Mouse (Mus musculus) CH12.LX (cell line): ENCODE measurements around the gene B4galnt3. TPM values are rescaled to one million over a fixed set of nuclear protein-coding genes. Genes with fewer than 3 reads are reported as not detected.
A peak's percentile ranks its signal among the peaks of the same experiment; 100 is the strongest.

ENCODE experiments used
- DNase-seq: peaks from one replicate; pipeline ENCODE4 v3.0.0-alpha.2; 2013; ENCODE audit errors: extremely low read depth
- H3K27ac ChIP-seq: 2 replicates; pipeline ENCODE4 v1.5.1; 2012; ENCODE audit warnings: low read depth, mild to moderate bottlenecking, control low read depth, moderate library complexity; ENCODE audit not compliant: insufficient read depth
- H3K27me3 ChIP-seq: replicated peaks from 2 replicates; pipeline ENCODE3; 2012; ENCODE audit warnings: inconsistent platforms
- H3K36me3 ChIP-seq, 2 experiments: replicated peaks in 1 of 2; 2 replicates each; pipeline versions ENCODE3 to v1.6.1; 2012; ENCODE audit warnings: inconsistent platforms in 1 of 2, low read length in 1 of 2, mild to moderate bottlenecking in 1 of 2, mixed read lengths in 1 of 2, moderate library complexity in 1 of 2; ENCODE audit not compliant: control insufficient read depth in 1 of 2, insufficient read depth in 1 of 2
- H3K4me1 ChIP-seq, 2 experiments: 2 replicates each; pipeline ENCODE4 v1.6.1; 2012; ENCODE audit warnings: inconsistent platforms in 1 of 2, moderate library complexity in 1 of 2; ENCODE audit not compliant: insufficient read depth in 2 of 2, control insufficient read depth in 1 of 2
- H3K4me2 ChIP-seq: 2 replicates; pipeline ENCODE4 v1.6.1; 2012; ENCODE audit warnings: low read depth, mild to moderate bottlenecking, control low read depth; ENCODE audit not compliant: poor library complexity, insufficient read depth, severe bottlenecking
- H3K4me3 ChIP-seq, 3 experiments: fragments of 150-350 bp in 1 of 3; sonication (generic) in 1 of 3; replicated peaks in 1 of 3; 2 replicates each; pipeline versions ENCODE3 to v1.5.1; 2011 to 2012; ENCODE audit warnings: low read depth in 2 of 3, low read length in 2 of 3, mild to moderate bottlenecking in 2 of 3, moderate library complexity in 2 of 3, control low read depth in 1 of 3, improper control_type of control experiment in 1 of 3, inconsistent platforms in 1 of 3, mixed read lengths in 1 of 3; ENCODE audit not compliant: poor library complexity in 1 of 3
- H3K79me2 ChIP-seq: replicated peaks from 2 replicates; pipeline ENCODE4 v1.6.1; 2012; ENCODE audit warnings: mild to moderate bottlenecking, moderate library complexity; ENCODE audit not compliant: control insufficient read depth, poor library complexity, insufficient read depth, severe bottlenecking; ENCODE audit errors: extremely low read depth
- H3K9ac ChIP-seq: 2 replicates; pipeline ENCODE4 v1.6.1; 2012; ENCODE audit warnings: low read depth, mild to moderate bottlenecking, control low read depth, moderate library complexity; ENCODE audit not compliant: insufficient read depth
- H3K9me3 ChIP-seq: replicated peaks from 2 replicates; pipeline ENCODE3; 2012; ENCODE audit warnings: low read length, inconsistent platforms, mixed read lengths
- BHLHE40 ChIP-seq: IDR thresholded peaks from 2 replicates; pipeline ENCODE4 v1.6.1; 2011; ENCODE audit warnings: mild to moderate bottlenecking, low read depth, low read length, improper control_type of control experiment
- CHD2 ChIP-seq: IDR thresholded peaks from 2 replicates; pipeline ENCODE4 v1.6.1; 2011; ENCODE audit warnings: low read length, improper control_type of control experiment
- CTCF ChIP-seq, 2 experiments: IDR thresholded peaks in 1 of 2; conservative IDR thresholded peaks in 1 of 2; 2 replicates each; pipeline ENCODE4 v1.5.1; 2011 to 2012; ENCODE audit warnings: low read depth in 2 of 2, low read length in 2 of 2, improper control_type of control experiment in 1 of 2, inconsistent platforms in 1 of 2, mild to moderate bottlenecking in 1 of 2, moderate library complexity in 1 of 2
- E2F4 ChIP-seq: IDR thresholded peaks from 2 replicates; pipeline ENCODE4 v1.6.1; 2011; ENCODE audit warnings: low read depth, low read length, improper control_type of control experiment; ENCODE audit not compliant: insufficient replicate concordance
- ELF1 ChIP-seq: IDR thresholded peaks from 2 replicates; pipeline ENCODE4 v1.6.1; 2014; ENCODE audit warnings: low read depth, mild to moderate bottlenecking, inconsistent platforms, low read length, improper control_type of control experiment
- EP300 ChIP-seq: IDR thresholded peaks from 2 replicates; pipeline ENCODE4 v1.6.1; 2011; ENCODE audit warnings: low read length, improper control_type of control experiment
- ETS1 ChIP-seq: conservative IDR thresholded peaks from 2 replicates; pipeline ENCODE4 v1.6.1; 2012; ENCODE audit warnings: low read depth, mild to moderate bottlenecking, inconsistent platforms, low read length, improper control_type of control experiment, moderate library complexity
- JUN ChIP-seq: IDR thresholded peaks from 2 replicates; pipeline ENCODE4 v1.6.1; 2011; ENCODE audit warnings: low read depth, mild to moderate bottlenecking, low read length, improper control_type of control experiment, moderate library complexity; ENCODE audit not compliant: insufficient read depth
- KAT2A ChIP-seq: IDR thresholded peaks from 2 replicates; pipeline ENCODE4 v1.6.1; 2012; ENCODE audit warnings: low read length, improper control_type of control experiment, inconsistent platforms; ENCODE audit not compliant: insufficient replicate concordance
- MAX ChIP-seq: IDR thresholded peaks from 2 replicates; pipeline ENCODE4 v1.6.1; 2011; ENCODE audit warnings: low read length, improper control_type of control experiment
- MAZ ChIP-seq: IDR thresholded peaks from 2 replicates; pipeline ENCODE4 v1.6.1; 2012; ENCODE audit warnings: low read depth, mild to moderate bottlenecking, inconsistent platforms, low read length, improper control_type of control experiment, moderate library complexity
- MEF2A ChIP-seq: IDR thresholded peaks from 2 replicates; pipeline ENCODE4 v1.6.1; 2014; ENCODE audit warnings: low read depth, mild to moderate bottlenecking, inconsistent platforms, low read length, improper control_type of control experiment, borderline replicate concordance
- MXI1 ChIP-seq: IDR thresholded peaks from 2 replicates; pipeline ENCODE4 v1.6.1; 2011; ENCODE audit warnings: mild to moderate bottlenecking, low read depth, low read length, improper control_type of control experiment
- NELFE ChIP-seq: IDR thresholded peaks from 2 replicates; pipeline ENCODE4 v1.6.1; 2011; ENCODE audit warnings: low read depth, low read length, improper control_type of control experiment
- NRF1 ChIP-seq: IDR thresholded peaks from 2 replicates; pipeline ENCODE4 v1.6.1; 2014; ENCODE audit warnings: low read depth, mild to moderate bottlenecking, inconsistent platforms, low read length, improper control_type of control experiment, moderate library complexity
- PAX5 ChIP-seq: IDR thresholded peaks from 2 replicates; pipeline ENCODE4 v1.6.1; 2012; ENCODE audit warnings: low read length, inconsistent platforms, mixed read lengths
- POLR2A ChIP-seq: IDR thresholded peaks from 2 replicates; pipeline ENCODE4 v1.6.1; 2011; ENCODE audit warnings: low read depth, mild to moderate bottlenecking, improper control_type of control experiment, low read length
- POLR2AphosphoS2 ChIP-seq: IDR thresholded peaks from 2 replicates; pipeline ENCODE4 v1.6.1; 2011; ENCODE audit warnings: low read depth, low read length, improper control_type of control experiment
- RAD21 ChIP-seq: IDR thresholded peaks from 2 replicates; pipeline ENCODE4 v1.6.1; 2011; ENCODE audit warnings: low read depth, mild to moderate bottlenecking, low read length, improper control_type of control experiment, moderate library complexity
- RCOR1 ChIP-seq: conservative IDR thresholded peaks from 2 replicates; pipeline ENCODE4 v1.6.1; 2012; ENCODE audit warnings: low read depth, mild to moderate bottlenecking, inconsistent platforms, low read length, improper control_type of control experiment
- SIN3A ChIP-seq: IDR thresholded peaks from 2 replicates; pipeline ENCODE4 v1.6.1; 2012; ENCODE audit warnings: low read length, improper control_type of control experiment, inconsistent platforms
- SMC3 ChIP-seq: IDR thresholded peaks from 2 replicates; pipeline ENCODE4 v1.6.1; 2011; ENCODE audit warnings: low read depth, low read length, improper control_type of control experiment
- TBP ChIP-seq: conservative IDR thresholded peaks from 2 replicates; pipeline ENCODE4 v1.6.1; 2011; ENCODE audit warnings: low read depth, low read length, improper control_type of control experiment
- TCF12 ChIP-seq: IDR thresholded peaks from 2 replicates; pipeline ENCODE4 v1.6.1; 2014; ENCODE audit warnings: low read depth, mild to moderate bottlenecking, inconsistent platforms, low read length, improper control_type of control experiment
- UBTF ChIP-seq: IDR thresholded peaks from 2 replicates; pipeline ENCODE4 v1.6.1; 2012; ENCODE audit warnings: low read depth, mild to moderate bottlenecking, inconsistent platforms, low read length, improper control_type of control experiment, moderate library complexity
- USF2 ChIP-seq: conservative IDR thresholded peaks from 2 replicates; pipeline ENCODE4 v1.6.1; 2011; ENCODE audit warnings: low read depth, low read length, improper control_type of control experiment
- ZC3H11A ChIP-seq: IDR thresholded peaks from 2 replicates; pipeline ENCODE4 v1.6.1; 2012; ENCODE audit warnings: low read depth, mild to moderate bottlenecking, inconsistent platforms, low read length, improper control_type of control experiment
- ZNF384 ChIP-seq: IDR thresholded peaks from 2 replicates; pipeline ENCODE4 v1.6.1; 2012; ENCODE audit warnings: low read depth, low read length, improper control_type of control experiment, inconsistent platforms
- dilution Hi-C: fragments of 300-500 bp; cut with MboI; formaldehyde crosslinking; loops from 2 replicates; pipeline ENCODE4 v1.14.3; 2020; ENCODE audit warnings: low sequenced_read_pairs; ENCODE audit not compliant: extremely low pct_unique_long_range_greater_than_20kb, extremely low pct_ligation_motif_present
- in situ Hi-C: fragments of 300-500 bp; cut with MboI; formaldehyde crosslinking; loops from 3 replicates; pipeline ENCODE4 v1.14.3; 2019; ENCODE audit warnings: low sequenced_read_pairs, low pct_ligation_motif_present, low pct_unique_long_range_greater_than_20kb, mixed read lengths
- polyA plus RNA-seq: library from polyadenylated mRNA; unstranded; fragments of >175 nt; gene quantifications from 2 replicates; pipeline ENCODE4 v1.2.1, GENCODE M21; 2012; ENCODE audit warnings: low read depth; ENCODE audit not compliant: insufficient read length
- total RNA-seq, 2 experiments: library from RNA; depleted of rRNA; stranded (reverse); fragments of 300-350 nt in 1 of 2; fragments of >200 nt in 1 of 2; gene quantifications; 2 replicates each; pipeline ENCODE4 v1.2.3; 2012 to 2014

Gene B4galnt3
- total and polyA plus RNA-seq, 3 experiments = 0.21 to 0.47 (median 0.44) TPM

DNA sequence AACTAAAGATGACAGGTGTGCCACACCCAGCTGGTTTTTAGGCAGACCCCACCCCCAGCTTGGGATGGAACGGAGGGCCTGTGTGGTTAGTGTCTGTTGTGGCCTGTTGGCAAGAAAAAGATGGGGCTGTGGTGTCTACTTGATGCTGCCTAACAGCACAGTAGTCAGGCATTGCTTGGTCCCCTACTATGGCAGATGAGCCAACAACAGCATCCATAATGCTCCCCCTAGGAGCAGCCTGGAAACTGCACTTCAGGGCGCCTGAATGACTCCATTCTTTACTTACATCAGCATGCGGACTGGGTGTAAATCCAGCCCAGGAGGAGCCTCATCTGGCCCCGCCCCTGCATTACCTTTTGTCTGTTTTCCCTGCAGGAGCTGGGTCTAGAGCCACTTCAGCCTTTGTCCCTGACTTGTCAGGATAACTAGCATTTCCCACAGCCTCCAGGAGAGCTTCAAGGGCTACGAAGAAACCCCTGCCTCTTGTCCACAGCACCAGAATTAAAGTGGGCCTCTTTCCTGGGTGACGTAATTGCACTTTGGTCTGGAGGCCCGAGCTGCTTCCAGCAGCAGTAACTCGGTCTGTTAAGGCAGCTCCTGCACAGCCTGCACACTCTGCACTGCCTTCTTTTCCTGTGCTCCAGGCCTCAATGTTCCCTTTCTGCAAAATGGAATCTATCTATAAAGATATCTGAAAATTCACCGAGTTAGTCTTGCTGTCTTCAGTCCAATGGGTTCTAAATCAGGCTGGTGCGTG, 94.5 kb downstream of the B4galnt3 start (continued):
- TF ChIP-seq SMC3 = no peak
- TF ChIP-seq, all 38 proteins: peak for 0

DNA sequence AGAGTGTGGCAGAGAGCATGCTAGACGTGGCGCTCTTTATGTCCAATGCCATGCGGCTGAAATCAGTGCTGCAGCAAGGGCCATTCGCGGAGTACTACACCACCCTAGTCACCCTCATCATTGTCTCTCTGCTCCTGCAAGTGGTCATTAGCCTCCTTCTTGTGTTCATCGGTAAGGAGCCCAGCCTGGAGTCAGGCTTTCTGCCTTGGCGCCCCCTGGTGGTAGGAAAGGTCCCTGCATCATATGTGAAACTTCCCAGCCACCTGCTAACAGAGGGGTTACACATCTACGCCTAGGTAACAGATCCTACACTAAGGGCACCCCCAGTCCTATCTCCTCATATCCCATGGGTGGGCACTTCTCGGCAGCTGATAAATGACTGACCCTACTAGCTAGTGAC, 96.4 kb downstream of the B4galnt3 start:
- no peak overlapping the region for H3K9ac ChIP-seq
- in situ Hi-C loops = loop anchor here (10.0 kb wide), 3 partner anchors 283 to 713 kb away; no protein-coding TSS in a partner anchor

DNA sequence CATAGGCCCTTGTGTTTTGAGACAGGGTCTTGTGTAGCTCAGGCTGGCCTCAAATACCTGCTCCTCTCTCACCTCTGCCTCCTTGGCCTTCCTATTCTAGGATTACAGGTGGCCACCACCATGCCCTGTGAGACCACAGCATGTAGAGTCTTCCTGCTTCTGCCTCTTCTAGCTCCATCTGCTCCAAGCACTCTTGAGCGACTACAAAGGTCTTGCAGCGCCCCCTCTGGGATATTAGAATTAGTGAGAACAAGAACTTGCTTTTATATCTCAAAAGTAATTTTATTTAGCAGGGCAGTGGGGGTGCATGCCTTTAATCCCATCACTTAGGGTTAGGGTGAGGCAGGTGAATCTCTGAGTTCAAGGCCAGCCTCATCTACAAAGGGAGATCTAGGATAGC, 97.5 kb downstream of the B4galnt3 start:
- DNase-seq = peak; percentile 85
- no peaks in the 10 kb centered on the region for H3K27me3 ChIP-seq
- H3K79me2 ChIP-seq = no peaks in the 10 kb centered on the region
- dilution Hi-C loops (no loop called here), in situ Hi-C loops (loop anchor here (10.0 kb wide), 3 partner anchors 282 to 712 kb away; no protein-coding TSS in a partner anchor)
- no peak overlapping the region for H3K9ac ChIP-seq
- H3K4me2 ChIP-seq = 0 out of 2 replicates have a peak overlapping the region, but pooled peaks have one; percentile 2
- no peak overlapping the region for H3K4me3 ChIP-seq
- peaks cover 8 to 53% of the 10 kb centered on the region in 2 experiments for H3K4me1 ChIP-seq
- H3K27ac ChIP-seq = no peak overlapping the region
- no peaks in the 10 kb centered on the region for H3K9me3 ChIP-seq
- H3K36me3 ChIP-seq = no peaks in the 10 kb centered on the region
- TF ChIP-seq TBP (peak; percentile 79), ETS1 (0 out of 2 replicates have a peak, but pooled peaks have one; percentile 6), NRF1 (0 out of 2 replicates have a peak, but pooled peaks have one; percentile 27), BHLHE40 (no peak), SMC3 (peak; percentile 72), KAT2A (no peak), CHD2 (no peak; the same call in 1 of the 2 replicates), CTCF (conservative IDR thresholded peaks at IDR 0.05 in 1 of 2, IDR thresholded peaks at IDR 0.05 in 1 of 2; ENCODE audit: low read depth in 2 of 2, low read length in 2 of 2) (peak in 1 of 2 experiments; percentile 80; a peak in 2 of 4 replicates), MEF2A (peak; percentile 12; the same call in 1 of the 2 replicates), PAX5 (no peak), NELFE (peak; percentile 53), JUN (no peak), RAD21 (peak; percentile 87), MXI1 (no peak), UBTF (no peak), USF2 (no peak), TCF12 (no peak), ZNF384 (no peak), POLR2AphosphoS2 (no peak), ELF1 (peak; percentile 53), POLR2A (peak; percentile 59), MAX (no peak), MAZ (0 out of 2 replicates have a peak, but pooled peaks have one; percentile 55), E2F4 (no peak), SIN3A (no peak; the same call in 1 of the 2 replicates), ZC3H11A (peak; percentile 56)

More for the DNA sequence above, 96.4 kb downstream of the B4galnt3 start:
- H3K4me3 ChIP-seq = no peak overlapping the region
- TF ChIP-seq SMC3 = peak; percentile 92
- no peak for TF ChIP-seq UBTF
- TF ChIP-seq RAD21 = peak; percentile 72
- TF ChIP-seq ZC3H11A = peak; percentile 56
- TF ChIP-seq MAZ = no peak
- no peak for TF ChIP-seq RCOR1
- TF ChIP-seq CTCF (conservative IDR thresholded peaks at IDR 0.05 in 1 of 2, IDR thresholded peaks at IDR 0.05 in 1 of 2; ENCODE audit: low read depth in 2 of 2, low read length in 2 of 2) = peak; percentile 90 to 92
- no peak for TF ChIP-seq EP300
- peak overlapping the region; percentile 25 for H3K4me2 ChIP-seq
- H3K27ac ChIP-seq = no peak overlapping the region
- dilution Hi-C loops = no loop called here
- H3K9me3 ChIP-seq = no peaks in the 10 kb centered on the region
- H3K4me1 ChIP-seq = peaks cover 6 to 50% of the 10 kb centered on the region in 2 experiments
- H3K27me3 ChIP-seq = no peaks in the 10 kb centered on the region
- no peaks in the 10 kb centered on the region for H3K36me3 ChIP-seq
- peak; percentile 75 for DNase-seq
- no peaks in the 10 kb centered on the region for H3K79me2 ChIP-seq
